Mouse (Mus musculus): Measurements from ENCODE around the gene Tekt5. TPM values are rescaled to one million over a fixed set of nuclear protein-coding genes. Genes with fewer than 3 reads are reported as not detected.

Gene Tekt5
- polyA plus RNA-seq, 1 experiment: 6.5 TPM

GRCm38 (mm10) chr16:10355004-10355403 is 40.3 kb downstream of the Tekt5 start:
- peak; percentile 51 for DNase-seq (ENCODE audit: low read depth)
- TF ChIP-seq CTCF (IDR thresholded peaks at IDR 0.05; ENCODE audit: borderline replicate concordance, extremely low read depth, insufficient read depth, insufficient read length) (no peak), POLR2A (IDR thresholded peaks at IDR 0.05; ENCODE audit: borderline replicate concordance, extremely low read depth, insufficient read depth, insufficient read length, poor library complexity, severe bottlenecking) (no peak)

GRCm38 (mm10) chr16:10351050-10351636 is 44.1 kb downstream of the Tekt5 start:
- DNase-seq (ENCODE audit: low read depth): no peak
- no peak for TF ChIP-seq POLR2A (IDR thresholded peaks at IDR 0.05; ENCODE audit: borderline replicate concordance, extremely low read depth, insufficient read depth, insufficient read length, poor library complexity, severe bottlenecking)
- no peak for TF ChIP-seq CTCF (IDR thresholded peaks at IDR 0.05; ENCODE audit: borderline replicate concordance, extremely low read depth, insufficient read depth, insufficient read length)

- TF ChIP-seq POLR2A (IDR thresholded peaks at IDR 0.05; ENCODE audit: borderline replicate concordance, extremely low read depth, insufficient read depth, insufficient read length, poor library complexity, severe bottlenecking) (no peak), CTCF (IDR thresholded peaks at IDR 0.05; ENCODE audit: borderline replicate concordance, extremely low read depth, insufficient read depth, insufficient read length) (no peak)
- peak; percentile 51 for DNase-seq (ENCODE audit: low read depth)
These were observed 45.4 kb downstream of the Tekt5 start for GRCm38 (mm10) chr16:10349876-10350275.

GRCm38 (mm10) chr16:10349436-10349835 is 45.9 kb downstream of the Tekt5 start:
- DNase-seq (ENCODE audit: low read depth): no peak
- TF ChIP-seq CTCF (IDR thresholded peaks at IDR 0.05; ENCODE audit: borderline replicate concordance, extremely low read depth, insufficient read depth, insufficient read length): no peak
- TF ChIP-seq POLR2A (IDR thresholded peaks at IDR 0.05; ENCODE audit: borderline replicate concordance, extremely low read depth, insufficient read depth, insufficient read length, poor library complexity, severe bottlenecking): no peak

- TF ChIP-seq POLR2A (IDR thresholded peaks at IDR 0.05; ENCODE audit: borderline replicate concordance, extremely low read depth, insufficient read depth, insufficient read length, poor library complexity, severe bottlenecking): no peak
- TF ChIP-seq CTCF (IDR thresholded peaks at IDR 0.05; ENCODE audit: borderline replicate concordance, extremely low read depth, insufficient read depth, insufficient read length): no peak
- no peak for DNase-seq (ENCODE audit: low read depth)
These were observed 47.7 kb downstream of the Tekt5 start for GRCm38 (mm10) chr16:10347551-10347950.

- no peak for DNase-seq (ENCODE audit: low read depth)
- no peak for TF ChIP-seq CTCF (IDR thresholded peaks at IDR 0.05; ENCODE audit: borderline replicate concordance, extremely low read depth, insufficient read depth, insufficient read length)
- no peak for TF ChIP-seq POLR2A (IDR thresholded peaks at IDR 0.05; ENCODE audit: borderline replicate concordance, extremely low read depth, insufficient read depth, insufficient read length, poor library complexity, severe bottlenecking)
These were observed 54.2 kb downstream of the Tekt5 start for GRCm38 (mm10) chr16:10341110-10341509.

- no peak for DNase-seq (ENCODE audit: low read depth)
- no peak for TF ChIP-seq POLR2A (IDR thresholded peaks at IDR 0.05; ENCODE audit: borderline replicate concordance, extremely low read depth, insufficient read depth, insufficient read length, poor library complexity, severe bottlenecking)
- no peak for TF ChIP-seq CTCF (IDR thresholded peaks at IDR 0.05; ENCODE audit: borderline replicate concordance, extremely low read depth, insufficient read depth, insufficient read length)
These were observed 55.4 kb downstream of the Tekt5 start for GRCm38 (mm10) chr16:10339930-10340329.

GRCm38 (mm10) chr16:10338601-10339000 is 56.7 kb downstream of the Tekt5 start:
- no peak for TF ChIP-seq POLR2A (IDR thresholded peaks at IDR 0.05; ENCODE audit: borderline replicate concordance, extremely low read depth, insufficient read depth, insufficient read length, poor library complexity, severe bottlenecking)
- no peak for TF ChIP-seq CTCF (IDR thresholded peaks at IDR 0.05; ENCODE audit: borderline replicate concordance, extremely low read depth, insufficient read depth, insufficient read length)

GRCm38 (mm10) chr16:10337422-10338197 is 57.7 kb downstream of the Tekt5 start:
- DNase-seq (ENCODE audit: low read depth): no peak
- TF ChIP-seq CTCF (IDR thresholded peaks at IDR 0.05; ENCODE audit: borderline replicate concordance, extremely low read depth, insufficient read depth, insufficient read length) (no peak), POLR2A (IDR thresholded peaks at IDR 0.05; ENCODE audit: borderline replicate concordance, extremely low read depth, insufficient read depth, insufficient read length, poor library complexity, severe bottlenecking) (no peak)

More at GRCm38 (mm10) chr16:10338601-10339000, 56.7 kb downstream of the Tekt5 start:
- no peak for DNase-seq (ENCODE audit: low read depth)

- TF ChIP-seq POLR2A (IDR thresholded peaks at IDR 0.05; ENCODE audit: borderline replicate concordance, extremely low read depth, insufficient read depth, insufficient read length, poor library complexity, severe bottlenecking): no peak
- no peak for TF ChIP-seq CTCF (IDR thresholded peaks at IDR 0.05; ENCODE audit: borderline replicate concordance, extremely low read depth, insufficient read depth, insufficient read length)
- peak; percentile 18 for DNase-seq (ENCODE audit: low read depth)
These were observed 58.6 kb downstream of the Tekt5 start for GRCm38 (mm10) chr16:10336454-10337421.

- DNase-seq (ENCODE audit: low read depth): no peak
- TF ChIP-seq POLR2A (IDR thresholded peaks at IDR 0.05; ENCODE audit: borderline replicate concordance, extremely low read depth, insufficient read depth, insufficient read length, poor library complexity, severe bottlenecking) (no peak), CTCF (IDR thresholded peaks at IDR 0.05; ENCODE audit: borderline replicate concordance, extremely low read depth, insufficient read depth, insufficient read length) (no peak)
These were observed 59.3 kb downstream of the Tekt5 start for GRCm38 (mm10) chr16:10335953-10336352.
